Mouse (Mus musculus) lung, postnatal 0 days (tissue): Measurements from ENCODE around the gene Stx6.

Source experiments
- CTCF ChIP-seq: IDR thresholded peaks from 2 replicates; pipeline ENCODE4 v1.5.1; 2016; ENCODE audit warnings: antibody characterized with exemption, mild to moderate bottlenecking
- EP300 ChIP-seq: IDR thresholded peaks from 2 replicates; pipeline ENCODE4 v1.6.1; 2016; ENCODE audit warnings: antibody characterized with exemption, mild to moderate bottlenecking, control low read depth

DNA sequence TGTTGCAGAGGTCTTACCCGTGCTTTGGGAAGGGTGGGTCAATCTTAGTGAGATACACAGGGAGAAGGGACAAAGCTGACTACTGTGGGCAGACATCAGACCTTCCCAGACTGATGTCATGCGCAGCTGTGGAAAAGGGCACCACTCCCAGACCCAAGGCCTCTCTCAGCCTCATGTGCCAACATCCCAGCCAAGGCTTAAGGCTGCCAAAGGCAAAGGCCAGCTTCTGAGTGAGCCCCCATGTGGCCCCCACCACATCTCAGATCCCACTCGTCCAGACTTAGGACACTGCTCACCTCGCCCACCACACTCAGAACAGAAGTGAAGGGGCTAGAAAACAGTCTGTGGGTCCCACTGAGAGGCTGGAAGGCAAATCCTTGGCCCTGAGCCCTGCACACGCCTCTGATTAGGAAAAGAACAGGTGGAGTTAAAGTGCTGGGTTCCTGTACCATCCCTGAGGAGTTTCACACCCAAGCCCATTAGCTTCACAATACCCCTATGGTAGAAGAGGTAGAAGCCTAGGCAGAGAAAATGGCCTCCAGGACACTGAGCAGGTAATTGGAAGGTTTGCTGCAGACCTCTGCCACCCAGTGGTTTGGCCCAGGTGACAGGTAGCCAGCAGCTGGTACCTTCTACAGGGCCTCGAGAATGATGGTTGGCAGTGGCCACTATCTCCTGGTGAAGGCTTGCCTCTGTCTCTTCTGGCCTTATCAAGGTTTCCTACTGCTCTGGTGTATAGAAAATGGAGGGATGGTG is 81.6 kb downstream of the Stx6 start:
- TF ChIP-seq CTCF = no peak
- no peak for TF ChIP-seq EP300
